Mouse (Mus musculus): ENCODE data around the gene Dmkn. TPM values are rescaled to one million over a fixed set of nuclear protein-coding genes. Genes with fewer than 3 reads are reported as not detected.

The Dmkn gene
- total and polyA plus RNA-seq, 2 experiments from 2014 or later, result 4.5 to 7.9 TPM

DNA sequence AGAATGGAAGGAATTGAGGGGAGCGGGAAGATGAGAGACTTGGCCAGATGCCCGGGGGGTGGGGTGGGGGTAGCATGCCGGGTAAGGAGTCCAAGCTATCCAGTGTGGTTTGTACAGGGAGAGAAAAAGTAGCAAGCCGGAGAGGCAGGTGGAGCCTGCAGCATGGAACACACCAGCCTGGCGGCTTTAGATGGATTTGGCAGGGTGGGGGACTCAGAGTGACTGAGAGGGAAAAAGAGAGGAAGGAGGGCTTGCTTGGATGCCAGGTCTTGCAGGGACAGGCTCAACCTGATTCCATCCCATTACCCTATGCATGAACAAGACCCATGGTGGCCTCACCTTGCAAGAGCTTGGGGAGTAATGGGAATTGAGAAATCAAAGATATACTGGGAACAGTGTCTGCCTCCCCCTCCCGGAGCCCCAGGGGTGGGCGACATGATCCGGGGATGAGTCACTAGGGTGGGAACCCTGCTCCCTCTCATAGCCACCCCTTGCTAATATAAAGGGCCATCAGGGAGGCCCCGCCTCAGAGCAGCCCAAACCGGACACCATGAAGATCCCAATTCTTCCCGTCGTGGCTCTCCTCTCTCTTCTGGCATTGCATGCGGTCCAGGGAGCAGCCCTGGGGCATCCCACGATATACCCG, 23.9 kb downstream of the Dmkn start, which contains the start of gene Krtdap:
Krtdap (plus strand) TSS at position 520 of the 646 bp plus-strand sequence.
- Histone ChIP-seq H3K27me3 (ENCODE audit: insufficient read depth, low read length) (no peaks in the 10 kb centered on the region), H3K9me3 (ENCODE audit: low read length) (no peaks in the 10 kb centered on the region), H3K4me3 (ENCODE audit: low read depth, low read length) (no peak within 1 kb of the TSS), H3K27ac (ENCODE audit: low read depth, low read length) (no peak within 1 kb of the TSS), H3K36me3 (ENCODE audit: insufficient read depth, low read length) (no peaks in the 10 kb centered on the region), H3K4me1 (ENCODE audit: insufficient read depth, low read length) (no peaks in the 10 kb centered on the region), H3K4me2 (ENCODE audit: low read depth, low read length, poor library complexity, severe bottlenecking) (no peak within 1 kb of the TSS), H3K9ac (replicated peaks; ENCODE audit: low read length, poor library complexity, severe bottlenecking) (no peak within 1 kb of the TSS)
- ATAC-seq (ENCODE audit: low FRiP score), result no peak
- no peak for DNase-seq (ENCODE audit: low spot score)
- TF ChIP-seq CTCF (IDR thresholded peaks at IDR 0.05), result no peak
- 47% methylated on average over 15 of the region's 15 CpGs for WGBS

DNA sequence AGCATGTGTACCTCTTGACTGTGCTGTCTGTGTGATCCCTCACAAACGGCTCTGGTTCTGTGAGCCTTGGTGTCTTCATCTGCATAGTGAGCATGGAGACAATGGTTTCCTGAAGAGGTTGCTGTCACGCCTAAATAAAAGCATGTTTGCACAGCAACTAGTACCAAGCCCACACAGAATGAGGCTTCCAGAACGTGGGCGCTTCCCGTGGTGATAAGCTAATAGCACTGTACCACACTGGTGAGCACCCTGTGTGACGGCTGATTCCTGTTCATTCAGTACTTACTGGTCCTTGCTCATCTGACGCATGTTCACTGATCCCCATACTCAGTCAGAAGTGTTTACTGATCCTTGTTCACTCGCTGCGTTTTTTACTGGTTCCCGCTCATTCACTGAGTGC, 26.6 kb downstream of the Dmkn start:
- Histone ChIP-seq H3K27ac (ENCODE audit: low read depth, low read length) (no peak overlapping the region), H3K4me3 (ENCODE audit: low read depth, low read length) (no peak overlapping the region), H3K4me1 (ENCODE audit: insufficient read depth, low read length) (no peaks in the 10 kb centered on the region), H3K27me3 (ENCODE audit: insufficient read depth, low read length) (no peaks in the 10 kb centered on the region), H3K9me3 (ENCODE audit: low read length) (no peaks in the 10 kb centered on the region), H3K4me2 (ENCODE audit: low read depth, low read length, poor library complexity, severe bottlenecking) (no peak overlapping the region), H3K36me3 (ENCODE audit: insufficient read depth, low read length) (no peaks in the 10 kb centered on the region), H3K9ac (replicated peaks; ENCODE audit: low read length, poor library complexity, severe bottlenecking) (no peak overlapping the region)
- DNase-seq (ENCODE audit: low spot score) (no peak), ATAC-seq (ENCODE audit: low FRiP score) (no peak)
- WGBS, result 70% methylated on average over 10 of the region's 10 CpGs
- no peak for TF ChIP-seq CTCF (IDR thresholded peaks at IDR 0.05)

DNA sequence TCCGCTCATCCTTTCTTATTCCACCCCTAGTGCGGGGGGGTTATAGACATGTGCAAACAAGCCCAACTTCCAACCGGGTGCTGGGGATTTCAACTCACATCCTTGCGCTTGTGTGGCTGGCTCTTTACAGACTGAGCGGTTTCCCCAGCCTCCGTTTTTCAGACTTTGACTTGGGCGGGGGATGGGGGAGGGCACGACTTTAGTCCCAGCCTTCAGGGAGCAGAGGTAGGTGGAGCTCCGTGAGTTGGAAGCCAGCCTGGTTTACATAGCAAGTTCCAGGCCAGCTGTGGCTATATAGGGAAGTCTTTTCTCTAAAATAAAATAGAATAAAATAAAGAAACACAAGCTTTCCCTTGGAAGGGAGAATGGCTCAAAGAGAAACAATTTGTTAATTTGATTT, 28.4 kb downstream of the Dmkn start:
- WGBS, result 26% methylated on average over 9 of the region's 9 CpGs
- no peak for ATAC-seq (ENCODE audit: low FRiP score)
- no peak for TF ChIP-seq CTCF (IDR thresholded peaks at IDR 0.05)

DNA sequence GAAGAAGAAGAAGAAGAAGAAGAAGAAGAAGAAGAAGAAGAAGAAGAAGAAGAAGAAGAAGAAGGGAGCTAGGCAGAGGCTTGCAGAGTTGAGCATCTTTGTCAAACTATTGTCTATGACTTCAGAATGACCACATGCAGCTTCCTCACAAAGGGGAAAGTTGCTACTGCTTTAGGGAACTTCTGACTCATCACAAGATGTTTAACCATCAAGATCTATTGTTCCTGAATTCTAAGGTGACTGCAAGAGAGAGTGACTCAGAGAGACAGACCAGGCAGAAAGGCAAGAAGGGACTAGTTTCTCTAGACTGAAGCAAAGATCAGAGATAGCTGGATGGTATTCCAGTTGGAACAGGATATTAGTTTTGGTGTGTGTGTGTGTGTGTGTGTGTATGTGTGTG, 31.4 kb downstream of the Dmkn start:
- H3K4me1 ChIP-seq (ENCODE audit: insufficient read depth, low read length), result no peaks in the 10 kb centered on the region
- no peak for ATAC-seq (ENCODE audit: low FRiP score)
- H3K27me3 ChIP-seq (ENCODE audit: insufficient read depth, low read length), result no peaks in the 10 kb centered on the region
- H3K36me3 ChIP-seq (ENCODE audit: insufficient read depth, low read length), result no peaks in the 10 kb centered on the region
- no peaks in the 10 kb centered on the region for H3K9me3 ChIP-seq (ENCODE audit: low read length)
- H3K4me2 ChIP-seq (ENCODE audit: low read depth, low read length, poor library complexity, severe bottlenecking), result no peak overlapping the region
- no peak overlapping the region for H3K4me3 ChIP-seq (ENCODE audit: low read depth, low read length)
- no peak overlapping the region for H3K9ac ChIP-seq (replicated peaks; ENCODE audit: low read length, poor library complexity, severe bottlenecking)
- no peak overlapping the region for H3K27ac ChIP-seq (ENCODE audit: low read depth, low read length)
- no peak for TF ChIP-seq CTCF (IDR thresholded peaks at IDR 0.05)
- no peak for DNase-seq (ENCODE audit: low spot score)

More for the DNA sequence above, 28.4 kb downstream of the Dmkn start:
- Histone ChIP-seq H3K27me3 (ENCODE audit: insufficient read depth, low read length) (no peaks in the 10 kb centered on the region), H3K4me3 (ENCODE audit: low read depth, low read length) (no peak overlapping the region), H3K36me3 (ENCODE audit: insufficient read depth, low read length) (no peaks in the 10 kb centered on the region), H3K9me3 (ENCODE audit: low read length) (no peaks in the 10 kb centered on the region), H3K4me1 (ENCODE audit: insufficient read depth, low read length) (no peaks in the 10 kb centered on the region), H3K9ac (replicated peaks; ENCODE audit: low read length, poor library complexity, severe bottlenecking) (no peak overlapping the region), H3K27ac (ENCODE audit: low read depth, low read length) (no peak overlapping the region), H3K4me2 (ENCODE audit: low read depth, low read length, poor library complexity, severe bottlenecking) (no peak overlapping the region)
- no peak for DNase-seq (ENCODE audit: low spot score)

DNA sequence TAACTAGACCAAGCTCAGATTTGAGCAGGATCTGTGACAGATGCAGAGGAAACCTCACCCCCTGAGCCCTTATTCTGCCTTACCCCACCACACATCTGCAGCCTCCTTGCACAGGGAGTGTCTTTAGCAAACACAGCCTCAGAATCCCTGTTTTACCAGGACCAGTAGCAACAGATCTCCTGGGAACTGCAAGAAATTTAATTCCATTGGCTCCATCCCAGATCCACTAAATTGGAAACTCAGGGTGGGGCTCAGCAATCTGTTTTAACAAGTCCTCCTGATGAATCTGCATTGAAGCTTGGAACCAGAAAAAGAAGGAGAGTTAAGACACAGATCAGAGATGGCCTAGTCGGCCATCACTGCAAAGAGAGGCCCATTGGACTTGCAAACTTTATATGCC, 33.2 kb downstream of the Dmkn start:
- Histone ChIP-seq H3K36me3 (ENCODE audit: insufficient read depth, low read length) (no peaks in the 10 kb centered on the region), H3K9me3 (ENCODE audit: low read length) (no peaks in the 10 kb centered on the region), H3K4me1 (ENCODE audit: insufficient read depth, low read length) (no peaks in the 10 kb centered on the region), H3K4me3 (ENCODE audit: low read depth, low read length) (no peak overlapping the region), H3K4me2 (ENCODE audit: low read depth, low read length, poor library complexity, severe bottlenecking) (no peak overlapping the region), H3K27me3 (ENCODE audit: insufficient read depth, low read length) (no peaks in the 10 kb centered on the region), H3K27ac (ENCODE audit: low read depth, low read length) (no peak overlapping the region), H3K9ac (replicated peaks; ENCODE audit: low read length, poor library complexity, severe bottlenecking) (no peak overlapping the region)
- WGBS, result 78% methylated on average over 1 of the region's 1 CpGs
- DNase-seq (ENCODE audit: low spot score) (no peak), ATAC-seq (ENCODE audit: low FRiP score) (no peak)
- no peak for TF ChIP-seq CTCF (IDR thresholded peaks at IDR 0.05)

DNA sequence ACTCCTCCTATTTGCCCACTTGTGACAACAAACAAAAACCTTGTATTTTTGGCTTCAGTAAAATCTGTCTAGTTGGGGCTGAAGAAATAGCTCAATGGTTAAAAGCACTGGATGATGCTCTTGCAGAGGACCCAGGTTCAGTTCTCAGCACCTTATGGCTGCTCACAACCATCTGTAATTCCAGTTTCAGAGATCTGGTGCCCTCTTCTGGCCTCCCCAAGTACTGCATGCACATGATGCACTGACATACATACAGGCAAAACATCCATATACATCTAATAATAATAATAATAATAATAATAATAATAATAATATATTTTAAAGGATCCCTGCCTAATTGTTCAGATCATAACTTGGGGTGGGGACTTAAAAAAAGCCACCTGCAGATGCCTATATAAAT, 37.1 kb downstream of the Dmkn start:
- 0 out of 2 replicates have a peak, but pooled peaks have one; percentile 3 for TF ChIP-seq CTCF (IDR thresholded peaks at IDR 0.05)

More for the DNA sequence above, 37.1 kb downstream of the Dmkn start:
- Histone ChIP-seq H3K9me3 (ENCODE audit: low read length) (0 out of 2 replicates have a peak, but pooled peaks cover 5% of the 10 kb centered on the region), H3K36me3 (ENCODE audit: insufficient read depth, low read length) (no peaks in the 10 kb centered on the region), H3K9ac (replicated peaks; ENCODE audit: low read length, poor library complexity, severe bottlenecking) (no peak overlapping the region), H3K4me2 (ENCODE audit: low read depth, low read length, poor library complexity, severe bottlenecking) (no peak overlapping the region), H3K27me3 (ENCODE audit: insufficient read depth, low read length) (no peaks in the 10 kb centered on the region), H3K4me1 (ENCODE audit: insufficient read depth, low read length) (no peaks in the 10 kb centered on the region), H3K27ac (ENCODE audit: low read depth, low read length) (no peak overlapping the region), H3K4me3 (ENCODE audit: low read depth, low read length) (no peak overlapping the region)
- no peak for ATAC-seq (ENCODE audit: low FRiP score)
- no peak for DNase-seq (ENCODE audit: low spot score)
